Mouse (Mus musculus): ENCODE results near the gene A1cf.

Gene A1cf

DNA sequence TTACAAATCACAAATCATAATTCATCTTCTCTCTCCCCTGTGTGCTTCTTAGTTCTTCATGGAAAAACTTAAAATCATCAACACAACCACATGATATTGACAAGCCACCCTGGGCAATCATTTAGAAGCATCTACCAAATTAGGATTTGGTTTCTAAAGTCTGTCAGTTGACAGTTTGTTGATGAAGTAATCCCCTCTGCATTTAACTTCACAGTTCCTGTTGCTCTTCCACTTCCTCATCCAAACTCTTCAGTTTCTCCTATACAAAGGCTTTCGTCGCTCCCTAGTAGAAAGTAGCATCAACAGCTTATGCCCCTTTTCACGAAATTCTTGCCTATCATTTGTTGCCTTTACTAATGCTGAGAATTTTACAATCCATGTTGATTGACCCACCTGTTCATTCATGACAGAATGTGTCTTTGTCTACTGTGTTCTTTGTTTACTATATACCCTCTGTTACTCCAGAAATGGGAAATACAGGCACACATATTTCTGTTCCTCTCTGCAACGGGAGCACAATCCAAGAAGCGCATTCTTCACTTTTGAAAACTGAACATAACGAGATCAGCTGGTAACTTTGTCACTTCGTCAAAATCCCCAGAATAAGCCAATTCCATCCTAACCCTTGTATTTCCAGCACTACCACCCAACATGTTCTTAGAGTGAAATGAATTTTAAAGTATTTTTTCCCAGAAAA is 82.4 kb downstream of the A1cf start:
- in situ Hi-C loops (cut with MboI, MseI), result no loop called here

DNA sequence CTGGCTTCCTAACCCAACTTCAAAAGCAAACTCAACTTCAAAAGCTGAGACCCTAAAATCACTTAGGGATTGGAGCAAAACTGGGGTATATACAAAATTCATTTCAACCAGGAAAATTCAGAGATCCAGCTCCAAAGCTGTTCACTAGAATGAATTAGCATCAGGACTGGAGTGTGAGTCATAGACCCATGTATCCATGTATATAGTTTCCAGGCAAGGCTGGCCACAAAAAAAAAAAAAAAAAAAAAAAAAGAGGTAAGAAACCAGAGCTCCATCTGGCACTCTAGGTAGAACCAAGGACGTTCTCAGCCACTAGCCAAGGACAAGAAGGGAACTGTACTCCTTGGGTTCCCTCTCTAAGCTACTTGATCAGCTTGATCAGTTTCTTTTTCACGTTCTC is 85.2 kb downstream of the A1cf start:
- in situ Hi-C loops (cut with MboI, MseI), result no loop called here

DNA sequence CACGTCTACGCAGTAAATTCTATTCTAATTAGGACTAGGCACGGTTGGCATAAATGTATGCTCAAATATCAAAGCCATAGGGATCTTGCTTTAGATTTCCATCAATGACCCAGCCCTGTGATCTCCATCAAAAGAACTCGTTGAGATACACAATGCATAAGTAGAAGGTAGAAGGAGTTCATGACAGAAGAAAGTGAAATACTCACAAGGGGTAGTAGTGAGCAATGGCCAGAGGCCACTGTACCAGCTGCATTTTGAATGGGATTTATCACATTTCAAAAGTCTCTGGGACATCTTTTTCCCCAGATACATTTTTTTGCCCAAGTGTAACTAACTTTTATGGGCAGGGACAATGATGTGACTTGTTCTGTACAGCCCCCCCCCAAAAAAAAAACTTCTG is 85.7 kb downstream of the A1cf start:
- in situ Hi-C loops (cut with MboI, MseI), result no loop called here

DNA sequence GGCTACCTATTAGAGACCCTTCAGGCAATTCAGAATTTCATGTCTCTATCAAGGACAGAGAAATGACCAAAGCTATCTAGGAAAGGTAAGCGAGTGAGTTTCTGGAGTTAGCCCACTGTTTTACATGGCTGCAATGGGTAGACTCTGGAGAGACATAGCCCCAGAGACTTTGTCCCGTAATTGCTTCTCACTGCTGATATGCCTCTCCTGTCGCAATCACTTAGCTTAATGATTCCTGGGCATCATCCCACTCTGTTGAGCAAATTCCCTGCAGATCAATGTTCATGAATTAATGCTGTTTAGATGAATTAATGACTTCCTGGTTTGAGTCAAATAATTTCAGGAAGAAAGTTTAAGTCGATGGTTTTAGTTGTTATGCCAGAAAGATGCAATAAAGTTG is 86.1 kb downstream of the A1cf start:
- in situ Hi-C loops (cut with MboI, MseI), result no loop called here

DNA sequence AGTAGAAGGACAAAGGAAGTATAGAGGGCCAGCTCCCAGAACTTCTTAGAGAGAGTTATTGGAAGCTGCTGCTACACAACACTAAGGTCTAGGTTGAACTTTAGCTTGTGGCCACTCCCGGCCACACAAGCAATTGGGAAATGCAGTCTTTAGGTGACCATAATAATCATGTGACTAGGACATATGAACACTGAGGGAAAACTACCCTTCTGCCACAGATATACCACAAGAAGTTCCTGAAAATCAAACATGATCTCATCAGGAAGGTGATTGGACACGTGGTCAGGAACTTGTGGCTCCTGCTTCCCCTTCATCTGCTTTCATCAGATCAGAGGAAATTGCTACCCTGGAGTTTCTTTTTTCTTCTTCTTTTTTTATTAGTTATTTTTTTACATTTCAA is 87.8 kb downstream of the A1cf start:
- in situ Hi-C loops (cut with MboI, MseI), result no loop called here

DNA sequence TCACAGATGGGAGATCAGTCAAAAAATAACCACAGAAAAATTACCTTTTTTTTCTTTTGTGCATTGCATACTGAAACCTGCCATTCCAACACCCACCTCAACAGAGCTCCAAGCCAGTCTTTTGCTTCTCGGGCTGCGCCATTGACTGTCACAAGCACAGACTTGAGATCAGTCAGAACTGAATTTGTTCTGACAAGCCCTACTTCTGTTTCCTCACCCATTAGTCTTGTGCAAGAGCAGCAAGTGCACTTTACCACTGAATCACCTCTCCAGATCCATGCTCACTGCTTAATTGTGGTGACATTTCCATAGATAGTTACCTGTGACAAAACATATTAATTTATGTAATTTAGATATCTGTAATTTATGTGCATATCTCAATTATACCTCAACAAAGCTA is 91.9 kb downstream of the A1cf start:
- in situ Hi-C loops (cut with MboI, MseI), result loop anchor here in 1 of 2 experiments (5.0 kb wide), 1 partner anchor 193 kb away; the partner anchor contains the start of gene Prkg1

DNA sequence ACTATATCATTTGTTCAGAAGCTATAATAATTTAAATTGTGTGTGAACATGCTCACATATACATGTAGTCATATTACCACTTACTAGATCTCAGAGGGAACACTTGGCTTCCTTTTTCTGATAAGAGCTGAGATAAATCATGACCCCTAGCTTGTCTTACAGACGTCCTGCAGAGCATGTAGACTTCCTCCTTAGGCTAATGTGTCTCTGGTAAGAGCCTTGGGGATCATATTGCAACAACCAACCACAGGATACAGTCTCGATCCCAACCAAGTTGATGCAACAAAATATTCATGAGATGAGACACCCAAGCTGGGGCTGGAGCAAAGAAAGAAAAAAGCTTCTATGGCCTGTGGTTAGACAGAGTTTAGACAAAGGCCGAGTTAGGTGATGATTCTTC is 94.6 kb downstream of the A1cf start:
- in situ Hi-C loops (cut with MboI, MseI), result loop anchor here in 1 of 2 experiments (5.0 kb wide), 1 partner anchor 196 kb away; the partner anchor contains the start of gene Prkg1

DNA sequence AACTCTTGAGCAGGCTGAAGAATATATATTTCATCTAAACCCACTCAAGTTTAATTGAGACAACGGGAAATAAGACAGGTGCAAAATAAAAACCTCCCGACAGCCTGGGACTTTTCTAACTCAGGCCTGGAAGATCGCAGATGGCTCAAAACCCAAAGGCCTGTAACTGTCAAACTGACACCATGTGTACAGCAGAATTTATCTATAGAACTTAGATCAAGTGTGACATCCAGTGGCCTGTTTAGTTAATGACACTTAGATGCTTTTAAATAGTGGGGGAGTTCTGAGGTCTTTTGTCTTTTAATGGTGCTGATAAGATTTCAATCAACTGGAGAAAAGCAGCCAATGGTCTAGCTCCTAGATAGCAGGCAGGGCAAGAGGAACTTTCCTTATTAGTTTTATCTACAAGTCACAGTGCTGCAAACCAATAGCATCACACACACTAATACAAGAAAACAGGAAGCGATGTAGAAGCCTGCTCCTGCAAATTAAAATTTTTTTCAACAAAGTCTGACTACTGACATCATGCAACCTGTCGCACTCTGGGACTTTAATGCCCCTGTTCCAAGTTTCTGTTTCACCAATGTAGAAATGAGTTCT is 99.5 kb downstream of the A1cf start:
- in situ Hi-C loops (cut with MboI, MseI), result no loop called here

DNA sequence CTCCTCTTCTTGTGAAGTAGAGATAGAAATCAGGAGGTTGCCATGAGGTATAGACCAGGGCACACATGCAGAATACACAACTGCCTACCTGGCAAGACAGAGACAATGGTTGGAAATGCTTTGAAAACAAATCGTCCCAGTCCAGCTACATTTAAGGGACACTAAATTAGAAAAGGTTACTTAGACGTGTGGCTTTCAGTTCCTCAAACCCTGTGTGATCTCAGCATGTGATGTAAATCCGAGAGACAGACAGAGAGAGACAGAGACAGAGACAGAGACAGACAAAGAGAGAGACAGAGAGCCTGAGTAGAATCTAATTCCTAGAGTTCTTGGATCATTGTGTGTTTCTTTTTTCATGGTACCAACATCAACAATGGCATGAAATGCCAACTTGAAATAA is 102.8 kb downstream of the A1cf start:
- in situ Hi-C loops (cut with MboI, MseI), result loop anchor here in 1 of 2 experiments (5.0 to 10.0 kb wide), 2 partner anchors 373 to 466 kb away; no protein-coding TSS in a partner anchor

DNA sequence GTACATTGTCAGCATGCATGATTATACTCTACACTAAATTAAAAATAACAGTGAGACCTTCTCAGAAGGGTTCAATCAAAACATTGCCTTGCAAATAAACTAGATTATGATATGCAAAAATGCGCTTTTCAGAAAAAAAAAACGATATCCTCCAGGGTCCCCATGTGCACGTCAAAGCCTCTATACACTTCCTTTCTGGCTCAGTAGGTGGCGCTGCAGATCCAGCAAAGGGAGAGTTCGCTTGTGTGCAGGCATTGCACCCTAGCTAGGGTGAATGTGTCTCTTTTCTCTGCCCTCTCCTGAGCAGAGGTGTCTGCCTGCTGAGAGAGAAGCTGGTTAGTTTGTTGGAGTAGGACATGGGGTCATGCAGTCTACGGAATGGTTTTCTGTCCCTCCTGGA is 103.4 kb downstream of the A1cf start:
- in situ Hi-C loops (cut with MboI, MseI), result loop anchor here in 1 of 2 experiments (5.0 to 10.0 kb wide), 2 partner anchors 373 to 465 kb away; no protein-coding TSS in a partner anchor

DNA sequence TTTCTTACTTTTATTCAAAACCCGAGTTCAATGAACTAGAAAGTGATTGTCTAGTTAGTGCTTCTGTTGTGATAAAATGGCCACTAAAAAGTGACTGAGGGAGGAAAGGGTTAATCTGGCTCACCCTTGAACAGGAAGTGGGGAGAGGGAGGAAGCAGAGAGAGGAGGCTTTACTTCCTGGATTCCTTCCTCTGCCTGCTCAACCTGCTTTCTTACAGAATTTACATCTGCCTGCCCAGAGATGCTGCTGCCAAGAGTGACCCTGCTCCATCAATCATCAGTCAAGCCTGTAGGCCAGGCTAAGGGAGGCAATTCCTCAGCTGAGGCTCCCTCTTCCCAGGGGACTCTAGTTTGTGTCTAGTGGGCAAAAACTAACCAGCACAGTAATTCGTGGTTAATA is 107.3 kb downstream of the A1cf start:
- in situ Hi-C loops (cut with MboI, MseI), result loop anchor here in 1 of 2 experiments (10.0 kb wide), 1 partner anchor 369 kb away; no protein-coding TSS in a partner anchor

DNA sequence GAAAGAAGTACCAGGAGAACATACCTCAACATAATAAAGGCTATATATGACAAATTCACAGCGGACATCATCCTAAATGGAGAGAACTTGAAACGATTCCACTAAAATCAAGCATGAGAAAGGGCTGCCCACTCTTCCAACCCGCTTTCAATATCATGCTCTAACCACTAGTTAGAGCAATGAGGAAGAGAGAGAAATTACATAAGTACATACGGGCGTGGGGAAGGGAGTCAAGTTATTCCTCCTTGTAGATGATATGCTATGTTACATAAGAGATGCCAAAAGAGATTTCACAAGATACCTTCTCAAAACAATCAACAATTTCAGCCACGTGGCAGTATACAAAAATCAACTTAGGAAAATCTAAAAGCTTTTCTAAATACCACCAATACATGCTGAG is 122.5 kb downstream of the A1cf start:
- in situ Hi-C loops (cut with MboI, MseI), result no loop called here

DNA sequence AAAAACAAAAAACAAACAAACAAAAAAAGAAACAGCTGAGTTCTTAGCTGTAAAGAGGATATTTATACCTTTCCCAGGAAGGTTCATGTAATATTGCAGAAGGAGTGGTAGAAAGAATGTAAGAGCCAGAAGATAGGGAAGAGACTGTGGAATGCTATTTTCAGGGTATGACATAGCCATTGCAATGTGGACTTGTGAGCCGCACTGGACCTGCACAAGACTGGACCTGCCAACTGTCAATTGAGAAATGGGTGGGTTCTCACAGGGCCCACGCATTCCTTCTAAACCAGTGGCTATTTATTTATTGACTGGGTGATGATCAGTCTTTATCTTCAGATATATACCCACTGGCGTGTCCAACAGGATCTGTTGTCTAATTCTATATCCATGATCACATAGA is 128.4 kb downstream of the A1cf start:
- in situ Hi-C loops (cut with MboI, MseI), result no loop called here
